Mouse (Mus musculus) ovary, postnatal 14 days (tissue): ENCODE measurements at regions not wholly inside any gene's neighbourhood (a gene's known extent, or its start where the extent isn't known, plus 50 kb on each side); places are given as distances from the start of the nearest gene placed in this dataset.
"Not testable (repeated sequence)": the region's sequence is repeated elsewhere in the genome, so short reads cannot be mapped to it uniquely, and the experiment has no call there.

Experiments used
- DNase-seq: peaks from one replicate; pipeline ENCODE4 v3.0.0; 2022; ENCODE audit warnings: low spot score

- not testable (repeated sequence) for DNase-seq
Measured at GRCm38 (mm10) chr13:50754911-50755310, 56.8 kb downstream of the Gm8765 start.

- DNase-seq = not testable (repeated sequence)
Measured at GRCm38 (mm10) chr13:50756334-50756733, 58.2 kb downstream of the Gm8765 start.

- no peak for DNase-seq
Measured at GRCm38 (mm10) chr13:50764618-50765017, 66.5 kb downstream of the Gm8765 start.

- DNase-seq = not testable (repeated sequence)
Measured at GRCm38 (mm10) chr13:50780036-50780435, 81.9 kb downstream of the Gm8765 start.

DNA sequence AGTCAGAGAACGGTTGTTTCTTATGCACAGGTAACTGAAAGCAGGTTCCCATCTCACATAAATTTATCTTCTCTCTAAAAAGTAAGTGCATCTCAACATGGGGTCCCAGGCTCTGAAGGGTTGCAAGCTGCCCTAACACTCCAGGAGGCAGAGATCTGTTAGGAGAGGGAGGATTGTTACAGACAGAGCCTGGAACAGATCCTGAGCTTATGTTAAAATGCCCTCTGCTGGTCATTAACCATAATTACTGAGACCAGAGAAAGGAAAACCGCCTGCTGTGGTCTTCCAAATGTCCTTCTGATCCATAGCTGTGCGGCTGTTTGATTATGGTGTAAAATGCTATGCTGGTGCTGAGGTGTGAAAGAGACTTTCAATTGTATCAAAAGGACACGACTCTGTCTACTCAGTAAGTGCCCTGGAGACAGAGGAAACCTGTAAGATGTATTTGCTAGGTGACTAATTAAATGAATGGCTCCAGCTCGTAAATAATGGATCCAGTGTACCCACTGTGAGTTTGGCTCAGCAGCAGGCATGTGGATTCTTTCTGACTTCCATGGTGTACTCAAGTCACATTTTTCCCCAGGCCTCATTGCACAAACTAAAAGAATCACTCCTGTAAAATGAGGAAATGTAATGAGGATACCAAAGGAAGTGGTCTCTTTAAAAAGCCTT, 131.9 kb downstream of the Gm8765 start:
- peak; percentile 6 for DNase-seq
